Mouse (Mus musculus): ENCODE data around the gene Ldhd.

GRCm38 (mm10) chr8:111624081-111624852 lies 5.9 kb downstream of the Ldhd start:
- TF ChIP-seq CTCF (IDR thresholded peaks at IDR 0.05; ENCODE audit: low read depth) (no peak), EP300 (IDR thresholded peaks at IDR 0.05; ENCODE audit: low read depth) (no peak)

All from heart, postnatal 0 days (tissue).